Mouse (Mus musculus): ENCODE data around the gene Agbl5.

DNA sequence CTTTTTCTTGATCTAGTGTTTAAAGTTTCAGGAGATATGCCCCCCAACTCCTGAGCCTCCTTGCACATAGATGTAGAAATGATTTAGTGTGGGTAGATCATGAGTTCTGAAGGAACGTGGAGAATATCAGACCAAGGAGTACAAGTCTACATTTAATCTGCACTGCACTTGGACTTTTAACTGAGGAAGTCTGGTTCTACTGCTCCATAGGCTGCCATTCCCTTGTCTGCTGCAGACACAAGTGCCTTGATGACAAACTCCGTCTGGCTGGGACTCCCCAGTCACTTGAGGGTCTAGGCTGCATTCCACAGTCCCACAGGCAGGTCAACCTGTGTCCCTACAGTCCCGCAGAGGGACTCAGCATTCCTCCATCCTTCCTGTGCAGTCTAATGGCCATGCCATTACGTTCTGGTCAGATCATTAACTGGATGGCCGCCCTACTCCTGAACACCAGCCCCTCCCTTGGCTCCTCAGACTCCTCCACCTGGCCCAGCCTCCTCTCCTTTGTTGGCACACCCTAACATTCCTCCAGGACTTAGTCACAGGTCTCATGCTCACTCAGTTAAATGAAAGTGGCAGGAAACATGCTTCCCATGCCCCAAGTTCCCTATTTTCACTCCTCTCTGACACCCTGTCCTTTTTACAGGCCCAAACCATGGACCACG lies 38.5 kb upstream of the Agbl5 start:
- no peak for TF ChIP-seq CTCF (IDR thresholded peaks at IDR 0.05; ENCODE audit: low read depth)
- TF ChIP-seq EP300 (IDR thresholded peaks at IDR 0.05; ENCODE audit: low read depth): no peak
